Mouse (Mus musculus): ENCODE results near the gene Slco1a4.

- TF ChIP-seq CTCF (IDR thresholded peaks at IDR 0.05; ENCODE audit: extremely low read depth, insufficient read length, insufficient replicate concordance, low read depth, low read length) = no peak
- TF ChIP-seq POLR2A (IDR thresholded peaks at IDR 0.05; ENCODE audit: low read depth, low read length) = no peak
Observed at GRCm38 (mm10) chr6:141856085-141856484, at the start of gene Slco1a4.
